Comparison of ENCODE assay signal across 8 mouse cellular contexts in the genomic region with DNA sequence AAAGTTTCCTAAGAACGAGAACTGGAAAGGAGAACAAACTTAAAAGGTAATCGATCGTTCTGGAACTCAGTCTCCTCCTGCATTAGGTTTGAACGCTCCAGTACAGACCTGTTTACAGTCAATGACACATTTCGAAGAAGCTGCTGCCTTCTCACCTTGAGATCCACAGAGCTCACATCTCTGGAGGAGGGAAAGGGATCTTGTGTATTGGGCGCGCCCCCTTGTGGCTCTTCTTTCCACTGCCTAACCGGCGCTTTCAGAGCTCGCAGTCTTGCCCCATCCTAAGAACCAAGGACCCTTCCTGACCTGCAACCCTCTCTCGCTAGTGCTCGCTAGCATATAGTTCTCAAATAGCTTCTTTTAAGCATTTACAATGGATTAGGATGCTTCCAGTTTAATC. TPM values are rescaled to one million over a fixed set of nuclear protein-coding genes. Genes with fewer than 3 reads are reported as not detected.
A peak's percentile ranks its signal among the peaks of the same experiment; 100 is the strongest.
DNase-seq lines count a peak whose midpoint lies in the region; ATAC-seq and TF ChIP-seq lines count a peak whose summit lies in the region.

No protein-coding gene starts in this region.

- H3K27ac ChIP-seq in limb, embryonic 10.5 days: no peak overlapping the region
- H3K27ac ChIP-seq in midbrain, embryonic 13.5 days: 0 out of 2 replicates have a peak overlapping the region, but pooled peaks have one; percentile 7
- H3K27ac ChIP-seq in small intestine, adult 2 months (ENCODE audit: insufficient read depth, low read depth, low read length): no peak overlapping the region

- 14% methylated on average over 12 of the region's 12 CpGs for WGBS in limb, embryonic 10.5 days
- 13% methylated on average over 12 of the region's 12 CpGs for WGBS in midbrain, embryonic 13.5 days
- WGBS in small intestine, adult 2 months: 12% methylated on average over 12 of the region's 12 CpGs

- TF ChIP-seq CTCF in small intestine, adult 2 months (IDR thresholded peaks at IDR 0.05; ENCODE audit: extremely low read depth, insufficient read length, insufficient replicate concordance, low read depth, low read length): peak; percentile 79

- H3K9ac ChIP-seq in midbrain, embryonic 13.5 days (replicated peaks): no peak overlapping the region

- DNase-seq in adrenal gland, adult 18-20 months (ENCODE audit: low spot score in 2 of 2): peak; percentile 73 to 78
- peak; percentile 74 for DNase-seq in embryo, embryonic 11.5 days (ENCODE audit: low read depth, low spot score)
- DNase-seq in heart, adult 11 months: peak; percentile 91
- peak; percentile 53 for DNase-seq in kidney, adult 11 months
- DNase-seq in limb, embryonic 10.5 days (ENCODE audit: low spot score): peak; percentile 89

- ATAC-seq in midbrain, embryonic 13.5 days: peak; percentile 73
- ATAC-seq in erythroblast, adult 5-6 weeks (replicated peaks; ENCODE audit: low FRiP score, poor library complexity, severe bottlenecking): no peak

- peak overlapping the region; percentile 33; the same call in 1 of the 2 replicates for H3K4me3 ChIP-seq in limb, embryonic 10.5 days
- H3K4me3 ChIP-seq in midbrain, embryonic 13.5 days (replicated peaks): no peak overlapping the region; the same call in 1 of the 2 replicates
- H3K4me3 ChIP-seq in small intestine, adult 2 months (ENCODE audit: low read depth, low read length): no peak overlapping the region

- peak overlapping the region; percentile 55 for H3K4me2 ChIP-seq in midbrain, embryonic 13.5 days (replicated peaks)

- no peak for TF ChIP-seq POLR2A in small intestine, adult 2 months (IDR thresholded peaks at IDR 0.05; ENCODE audit: low read depth, low read length)

- no peaks in the 10 kb centered on the region for H3K9me3 ChIP-seq in limb, embryonic 10.5 days (replicated peaks)
- H3K9me3 ChIP-seq in midbrain, embryonic 13.5 days: no peaks in the 10 kb centered on the region

- peaks cover 16% of the 10 kb centered on the region for H3K4me1 ChIP-seq in limb, embryonic 10.5 days
- H3K4me1 ChIP-seq in midbrain, embryonic 13.5 days (replicated peaks): peaks cover 14% of the 10 kb centered on the region
- no peaks in the 10 kb centered on the region for H3K4me1 ChIP-seq in small intestine, adult 2 months (ENCODE audit: control insufficient read depth, insufficient read depth, insufficient read length, low read length)

- H3K27me3 ChIP-seq in limb, embryonic 10.5 days (ENCODE audit: low read depth, poor library complexity, severe bottlenecking): peaks cover 6% of the 10 kb centered on the region; the same call in 1 of the 2 replicates
- no peaks in the 10 kb centered on the region for H3K27me3 ChIP-seq in midbrain, embryonic 13.5 days
- H3K27me3 ChIP-seq in small intestine, adult 2 months (ENCODE audit: control insufficient read depth, insufficient read depth, low read length): no peaks in the 10 kb centered on the region

- H3K36me3 ChIP-seq in limb, embryonic 10.5 days: no peaks in the 10 kb centered on the region
- H3K36me3 ChIP-seq in midbrain, embryonic 13.5 days: no peaks in the 10 kb centered on the region
- no peaks in the 10 kb centered on the region for H3K36me3 ChIP-seq in small intestine, adult 2 months (ENCODE audit: control insufficient read depth, insufficient read depth, low read length)

RNA-seq across cellular contexts. Expression of a gene that starts 8.1 kb away (rescaled TPM):
- total RNA-seq in adrenal gland, adult 18-20 months (2021): not detected
- 0.94 and 1.1 TPM in 2 replicates for polyA plus RNA-seq in limb, embryonic 10.5 days (2016; fragmentation: Nextera tagmentation; extraction: Ambion mirVana)
- 147 and 154 TPM in 2 replicates for polyA plus RNA-seq in midbrain, embryonic 13.5 days (2015; fragmentation: Nextera tagmentation; extraction: Ambion mirVana)
- 132 and 226 TPM in 2 replicates for polyA plus RNA-seq in small intestine, adult 2 months (2012; rRNA removed)
- not detected in 2 replicates for total RNA-seq in erythroblast, adult 5-6 weeks (2015; ENCODE audit: low replicate concordance)
- total RNA-seq in erythroblast, adult 5-6 weeks (2017; ENCODE audit: low replicate concordance): not detected in 2 replicates

RNA-seq across cellular contexts. Expression of a gene that starts 33.4 kb away (rescaled TPM):
- total RNA-seq in adrenal gland, adult 18-20 months (2021): not detected
- not detected in 2 replicates for polyA plus RNA-seq in limb, embryonic 10.5 days (2016; fragmentation: Nextera tagmentation; extraction: Ambion mirVana)
- not detected in 2 replicates for polyA plus RNA-seq in midbrain, embryonic 13.5 days (2015; fragmentation: Nextera tagmentation; extraction: Ambion mirVana)
- not detected in 2 replicates for polyA plus RNA-seq in small intestine, adult 2 months (2012; rRNA removed)
- total RNA-seq in erythroblast, adult 5-6 weeks (2015; ENCODE audit: low replicate concordance): not detected in 2 replicates
- total RNA-seq in erythroblast, adult 5-6 weeks (2017; ENCODE audit: low replicate concordance): not detected in 2 replicates

Comparison
In these comparisons a context has a peak if more than half of its experiments do, and no peak if none do; other contexts are left out.
1. RNA of a gene that starts 8.1 kb away (polyA plus RNA-seq): 132 to 226 TPM in small intestine, adult 2 months and 147 to 154 TPM in midbrain, embryonic 13.5 days; 0.94 to 1.1 TPM in limb, embryonic 10.5 days; every median in the first group is over 10 times any median in the second.
2. Peak in every context shown above with its lines, with median percentiles within 50 percentile points of each other: DNase-seq.